Mouse (Mus musculus): ENCODE measurements around the gene Wwox. TPM values are rescaled to one million over a fixed set of nuclear protein-coding genes. Genes with fewer than 3 reads are reported as not detected.

Gene Wwox
- polyA plus RNA-seq, 1 experiment from 2014 or later: 12.1 TPM

DNA sequence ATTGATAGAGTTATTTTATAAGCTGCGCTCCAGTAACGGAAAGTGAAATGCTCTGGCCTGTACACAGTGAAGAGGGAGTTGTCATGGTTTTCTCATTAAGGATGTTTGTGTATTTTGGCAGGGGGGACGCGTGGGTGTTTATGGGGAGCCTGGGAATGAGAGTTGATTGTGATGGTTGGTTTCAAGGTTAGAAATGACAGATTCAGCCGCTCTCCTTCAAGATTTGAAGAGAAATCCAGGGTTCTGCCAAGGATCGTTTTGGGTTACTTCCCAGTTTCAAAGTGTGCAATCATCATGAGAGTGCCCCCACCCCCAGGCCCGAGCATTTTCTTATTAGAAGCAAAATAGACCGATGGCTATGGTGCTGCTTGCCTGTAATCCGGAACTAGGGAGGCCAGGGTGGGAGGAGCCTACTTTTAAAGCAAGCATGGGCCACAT, 231.8 kb downstream of the Wwox start:
- Histone ChIP-seq H3K27ac (no peak overlapping the region), H3K4me1 (no peaks in the 10 kb centered on the region), H3K9me3 (no peaks in the 10 kb centered on the region), H3K27me3 (ENCODE audit: poor library complexity, severe bottlenecking) (no peaks in the 10 kb centered on the region), H3K36me3 (replicated peaks) (no peaks in the 10 kb centered on the region), H3K4me3 (no peak overlapping the region)
- DNase-seq (ENCODE audit: extremely low spot score, low spot score): no peak
- WGBS: 91% methylated on average over 9 of the region's 9 CpGs

DNA sequence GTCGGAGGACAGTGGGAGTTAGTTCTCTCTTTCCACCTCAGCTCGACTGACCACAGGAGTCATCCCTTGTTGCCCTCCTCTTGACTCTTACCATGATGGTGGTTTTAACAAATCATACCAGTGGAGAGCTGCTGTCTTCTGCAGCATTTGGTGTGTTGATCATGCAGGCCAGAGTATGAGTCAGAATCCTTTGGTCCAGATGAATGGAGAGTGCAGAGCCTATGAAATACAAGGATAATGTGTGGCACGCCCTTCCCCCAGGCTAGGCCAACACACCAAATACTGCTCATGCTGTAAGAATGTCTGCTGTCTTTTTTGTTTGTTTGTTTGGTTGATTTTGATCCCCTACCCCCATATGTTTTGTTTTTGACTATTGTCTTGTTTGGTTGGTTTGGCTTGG, 234.0 kb downstream of the Wwox start:
- WGBS: 96% methylated on average over 3 of the region's 3 CpGs
- no peak for DNase-seq (ENCODE audit: extremely low spot score, low spot score)
- no peaks in the 10 kb centered on the region for H3K36me3 ChIP-seq (replicated peaks)
- no peaks in the 10 kb centered on the region for H3K9me3 ChIP-seq
- H3K4me1 ChIP-seq: peaks cover 7% of the 10 kb centered on the region
- H3K27ac ChIP-seq: no peak overlapping the region
- no peak overlapping the region for H3K4me3 ChIP-seq
- H3K27me3 ChIP-seq (ENCODE audit: poor library complexity, severe bottlenecking): no peaks in the 10 kb centered on the region

DNA sequence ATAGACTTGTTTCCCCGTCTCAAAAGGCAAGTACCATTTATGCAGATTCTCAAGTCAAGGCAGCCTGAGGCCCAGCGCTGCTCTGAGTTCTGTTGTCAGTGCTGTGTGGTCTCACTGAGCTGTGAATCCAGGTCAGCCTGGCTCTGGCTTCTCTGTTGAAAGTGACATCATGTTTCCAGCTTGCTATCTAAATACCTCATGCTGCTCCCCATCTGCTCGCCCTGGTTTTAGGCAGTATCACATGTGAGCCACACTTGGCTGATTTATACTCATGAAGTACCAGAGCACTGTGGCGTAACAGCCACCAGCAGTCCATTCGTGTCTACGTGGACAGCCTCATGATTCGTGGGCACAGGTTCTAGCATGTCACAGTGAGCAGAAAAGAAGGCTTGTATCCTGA, 235.7 kb downstream of the Wwox start:
- WGBS: 92% methylated on average over 7 of the region's 7 CpGs

DNA sequence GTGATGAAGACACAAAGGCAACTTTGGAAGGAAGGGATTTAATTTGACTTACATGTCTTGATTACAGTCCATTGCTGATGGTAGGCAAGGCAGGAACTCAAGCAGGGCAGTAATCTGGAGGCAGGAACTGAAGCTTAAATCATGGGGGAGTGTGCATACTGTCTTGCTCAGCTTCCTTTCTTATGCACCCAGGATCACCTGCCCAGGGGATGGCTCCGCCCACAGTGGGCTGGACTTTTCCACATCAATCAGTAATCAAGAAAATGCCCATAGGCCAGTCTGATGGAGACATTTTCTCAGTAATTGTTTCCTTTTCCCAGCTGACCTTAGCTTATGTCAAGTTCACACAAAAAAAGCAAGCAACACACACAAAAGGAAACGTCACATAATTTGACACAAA, 237.5 kb downstream of the Wwox start:
- no peak overlapping the region for H3K4me3 ChIP-seq
- WGBS: 84% methylated on average over 2 of the region's 2 CpGs
- no peaks in the 10 kb centered on the region for H3K36me3 ChIP-seq (replicated peaks)
- H3K27ac ChIP-seq: no peak overlapping the region
- no peaks in the 10 kb centered on the region for H3K27me3 ChIP-seq (ENCODE audit: poor library complexity, severe bottlenecking)
- no peak for DNase-seq (ENCODE audit: extremely low spot score, low spot score)
- peaks cover 7% of the 10 kb centered on the region for H3K4me1 ChIP-seq
- H3K9me3 ChIP-seq: no peaks in the 10 kb centered on the region

More for the DNA sequence above, 235.7 kb downstream of the Wwox start:
- DNase-seq (ENCODE audit: extremely low spot score, low spot score): no peak
- H3K9me3 ChIP-seq: no peaks in the 10 kb centered on the region
- peaks cover 7% of the 10 kb centered on the region for H3K4me1 ChIP-seq
- H3K4me3 ChIP-seq: no peak overlapping the region
- H3K36me3 ChIP-seq (replicated peaks): no peaks in the 10 kb centered on the region
- no peaks in the 10 kb centered on the region for H3K27me3 ChIP-seq (ENCODE audit: poor library complexity, severe bottlenecking)
- no peak overlapping the region for H3K27ac ChIP-seq

- DNase-seq (ENCODE audit: extremely low spot score, low spot score): no peak
- 64% methylated on average over 6 of the region's 6 CpGs for WGBS
- Histone ChIP-seq H3K36me3 (replicated peaks) (no peaks in the 10 kb centered on the region), H3K9me3 (no peaks in the 10 kb centered on the region), H3K27me3 (ENCODE audit: poor library complexity, severe bottlenecking) (no peaks in the 10 kb centered on the region), H3K4me3 (no peak overlapping the region), H3K27ac (no peak overlapping the region), H3K4me1 (peaks cover 8% of the 10 kb centered on the region)
Observed at GRCm38 (mm10) chr8:114677551-114678127, 238.2 kb downstream of the Wwox start.

DNA sequence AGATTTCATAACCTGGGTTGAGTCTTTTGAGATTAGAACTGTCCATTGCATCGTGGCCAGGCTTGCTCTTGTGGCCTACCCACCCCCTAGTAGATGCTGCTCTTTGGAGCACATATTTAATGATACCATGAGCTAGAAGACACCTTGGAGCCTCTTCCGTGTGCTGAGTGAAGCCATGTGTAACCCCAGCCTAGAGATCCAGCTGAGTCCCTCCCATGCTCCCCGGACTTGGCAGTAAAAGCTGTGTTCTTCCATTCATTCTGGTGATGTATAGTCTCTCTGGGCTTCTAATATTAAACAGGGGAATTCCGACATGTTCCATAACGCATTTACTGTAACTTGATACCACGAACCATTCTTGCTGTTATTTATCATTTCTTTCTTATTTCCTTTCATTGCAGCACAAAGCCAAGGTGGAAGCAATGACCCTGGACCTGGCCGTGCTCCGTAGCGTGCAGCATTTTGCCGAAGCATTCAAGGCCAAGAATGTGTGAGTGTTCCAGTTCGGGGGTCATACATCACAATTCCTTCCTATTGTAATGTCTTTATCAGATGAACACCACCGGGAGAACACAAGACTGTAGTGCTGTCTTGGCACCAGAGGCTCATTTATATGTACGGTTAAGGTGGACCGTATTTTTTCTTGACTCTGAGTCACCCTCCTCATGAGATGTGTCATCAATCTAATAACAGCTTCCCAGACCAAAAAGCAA, 240.1 kb downstream of the Wwox start:
- Histone ChIP-seq H3K4me1 (peaks cover 10% of the 10 kb centered on the region), H3K9me3 (no peaks in the 10 kb centered on the region), H3K27me3 (ENCODE audit: poor library complexity, severe bottlenecking) (no peaks in the 10 kb centered on the region), H3K4me3 (no peak overlapping the region), H3K27ac (no peak overlapping the region), H3K36me3 (replicated peaks) (no peaks in the 10 kb centered on the region)
- 91% methylated on average over 14 of the region's 14 CpGs for WGBS
- no peak for DNase-seq (ENCODE audit: extremely low spot score, low spot score)

GRCm38 (mm10) chr8:114681136-114681535, 241.7 kb downstream of the Wwox start:
- no peak for DNase-seq (ENCODE audit: extremely low spot score, low spot score)
- Histone ChIP-seq H3K27me3 (ENCODE audit: poor library complexity, severe bottlenecking) (no peaks in the 10 kb centered on the region), H3K4me3 (no peak overlapping the region), H3K36me3 (replicated peaks) (no peaks in the 10 kb centered on the region), H3K9me3 (no peaks in the 10 kb centered on the region), H3K27ac (no peak overlapping the region), H3K4me1 (peaks cover 10% of the 10 kb centered on the region)
- 87% methylated on average over 10 of the region's 10 CpGs for WGBS

- WGBS: 86% methylated on average over 10 of the region's 10 CpGs
- Histone ChIP-seq H3K36me3 (replicated peaks) (no peaks in the 10 kb centered on the region), H3K27me3 (ENCODE audit: poor library complexity, severe bottlenecking) (no peaks in the 10 kb centered on the region), H3K9me3 (no peaks in the 10 kb centered on the region), H3K4me1 (peaks cover 10% of the 10 kb centered on the region), H3K4me3 (no peak overlapping the region), H3K27ac (no peak overlapping the region)
- DNase-seq (ENCODE audit: extremely low spot score, low spot score): no peak
Observed at GRCm38 (mm10) chr8:114682166-114682565, 242.7 kb downstream of the Wwox start.

GRCm38 (mm10) chr8:114684046-114684702, 244.7 kb downstream of the Wwox start:
- no peak overlapping the region for H3K27ac ChIP-seq
- no peak for DNase-seq (ENCODE audit: extremely low spot score, low spot score)
- H3K27me3 ChIP-seq (ENCODE audit: poor library complexity, severe bottlenecking): no peaks in the 10 kb centered on the region
- no peak overlapping the region for H3K4me3 ChIP-seq
- no peaks in the 10 kb centered on the region for H3K9me3 ChIP-seq
- 90% methylated on average over 11 of the region's 11 CpGs for WGBS
- H3K36me3 ChIP-seq (replicated peaks): no peaks in the 10 kb centered on the region
- 0 out of 2 replicates have a peak, but pooled peaks cover 3% of the 10 kb centered on the region for H3K4me1 ChIP-seq

- Histone ChIP-seq H3K27ac (no peak overlapping the region), H3K27me3 (ENCODE audit: poor library complexity, severe bottlenecking) (no peaks in the 10 kb centered on the region), H3K4me3 (no peak overlapping the region), H3K4me1 (0 out of 2 replicates have a peak, but pooled peaks cover 3% of the 10 kb centered on the region), H3K9me3 (no peaks in the 10 kb centered on the region), H3K36me3 (replicated peaks) (no peaks in the 10 kb centered on the region)
- no peak for DNase-seq (ENCODE audit: extremely low spot score, low spot score)
- 91% methylated on average over 4 of the region's 4 CpGs for whole genome bisulfite sequencing
Observed at GRCm38 (mm10) chr8:114686462-114686861, 247.0 kb downstream of the Wwox start.

DNA sequence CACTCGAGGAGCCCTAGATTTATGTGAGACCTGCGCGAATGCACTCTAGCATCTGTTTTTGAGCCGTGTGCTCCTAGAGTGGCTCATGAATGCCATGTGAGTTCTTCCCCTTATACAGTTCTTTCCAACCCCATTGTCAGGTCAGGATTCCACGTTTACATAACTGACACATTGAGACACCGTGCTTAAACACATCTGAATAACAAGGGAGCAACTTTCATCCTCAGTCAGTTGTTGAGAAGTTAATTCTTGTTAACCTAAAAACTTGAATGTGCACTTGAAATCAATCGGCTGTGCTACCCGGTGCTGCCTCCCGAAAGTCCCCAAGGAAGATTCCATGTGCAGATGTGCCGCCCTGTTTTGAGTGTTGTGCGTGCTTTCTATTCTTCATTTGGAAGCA, 249.3 kb downstream of the Wwox start:
- no peaks in the 10 kb centered on the region for H3K9me3 ChIP-seq
- no peak overlapping the region for H3K27ac ChIP-seq
- no peak for DNase-seq (ENCODE audit: extremely low spot score, low spot score)
- H3K4me3 ChIP-seq: no peak overlapping the region
- no peaks in the 10 kb centered on the region for H3K4me1 ChIP-seq
- no peaks in the 10 kb centered on the region for H3K36me3 ChIP-seq (replicated peaks)
- H3K27me3 ChIP-seq (ENCODE audit: poor library complexity, severe bottlenecking): no peaks in the 10 kb centered on the region
- WGBS: 91% methylated on average over 11 of the region's 11 CpGs

DNA sequence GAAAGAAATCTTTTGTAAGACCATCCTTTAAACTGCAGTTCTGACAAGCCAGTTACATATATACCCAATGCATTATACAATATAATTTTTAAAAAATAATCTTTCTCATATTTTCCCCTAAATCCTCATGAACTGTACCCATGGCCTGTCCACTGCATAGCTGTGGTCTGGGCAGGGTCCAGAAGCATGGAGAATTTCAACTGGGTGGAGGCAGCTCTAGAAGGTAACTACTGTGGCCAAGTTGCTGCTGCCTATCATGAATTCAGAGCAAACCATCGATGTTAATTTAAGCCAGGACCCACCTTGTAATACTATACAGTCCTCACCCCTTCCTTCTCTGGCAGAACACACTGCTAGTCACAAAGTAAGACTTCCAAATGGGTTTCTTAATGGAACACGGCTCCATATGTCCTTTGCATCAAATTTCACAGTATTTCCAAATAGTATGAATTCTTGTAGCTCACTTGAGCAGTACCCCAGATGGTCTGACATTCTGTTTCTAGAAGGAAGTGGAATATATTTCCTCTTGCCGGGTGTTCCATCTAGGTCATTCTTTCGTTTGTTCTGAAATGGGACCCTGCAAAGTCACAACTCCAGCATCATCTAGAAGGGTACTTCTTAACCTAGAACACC, 255.2 kb downstream of the Wwox start:
- 87% methylated on average over 4 of the region's 4 CpGs for WGBS

GRCm38 (mm10) chr8:114703517-114703916, 264.1 kb downstream of the Wwox start:
- no peaks in the 10 kb centered on the region for H3K36me3 ChIP-seq (replicated peaks)
- H3K27ac ChIP-seq: no peak overlapping the region
- no peaks in the 10 kb centered on the region for H3K27me3 ChIP-seq (ENCODE audit: poor library complexity, severe bottlenecking)
- H3K4me1 ChIP-seq: peaks cover 9% of the 10 kb centered on the region
- no peaks in the 10 kb centered on the region; the same call in 1 of the 2 replicates for H3K9me3 ChIP-seq
- DNase-seq (ENCODE audit: extremely low spot score, low spot score): no peak
- no peak overlapping the region for H3K4me3 ChIP-seq
- WGBS: 85% methylated on average over 5 of the region's 5 CpGs

More for the DNA sequence above, 255.2 kb downstream of the Wwox start:
- Histone ChIP-seq H3K9me3 (no peaks in the 10 kb centered on the region), H3K36me3 (replicated peaks) (no peaks in the 10 kb centered on the region), H3K4me1 (no peaks in the 10 kb centered on the region), H3K27me3 (ENCODE audit: poor library complexity, severe bottlenecking) (no peaks in the 10 kb centered on the region), H3K27ac (no peak overlapping the region), H3K4me3 (no peak overlapping the region)
- DNase-seq (ENCODE audit: extremely low spot score, low spot score): no peak
